Mouse (Mus musculus) liver, postnatal 0 days (tissue): Measurements from ENCODE around the gene Zfp629.

Experiments used
- CTCF ChIP-seq: sonication (generic); IDR thresholded peaks from 2 replicates; pipeline ENCODE4 v1.5.1; 2016; ENCODE audit warnings: antibody characterized with exemption, low read depth
- EP300 ChIP-seq: IDR thresholded peaks from 2 replicates; pipeline ENCODE4 v1.6.1; 2016; ENCODE audit warnings: antibody characterized with exemption, low read depth, mild to moderate bottlenecking

DNA sequence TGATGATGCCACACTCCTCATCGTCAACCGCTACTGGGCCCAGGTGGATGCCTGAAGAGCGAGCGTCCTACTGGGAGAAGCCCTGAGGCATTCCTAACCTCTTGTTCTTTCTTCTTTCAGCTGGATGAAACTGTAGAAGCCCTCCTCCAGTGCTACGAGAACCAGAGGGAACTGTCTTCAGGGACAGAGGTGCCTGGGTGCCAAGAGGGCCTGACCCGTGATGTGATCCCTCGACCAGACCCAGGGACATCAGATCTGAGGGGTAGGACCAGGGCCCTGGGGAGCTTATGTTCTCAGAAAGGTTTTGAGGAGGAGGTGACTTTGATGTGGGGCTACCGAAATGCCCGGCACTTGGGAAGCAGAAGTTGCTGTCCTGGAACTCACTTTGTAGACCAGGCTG lies 26.0 kb downstream of the Zfp629 start:
- no peak for TF ChIP-seq CTCF
- TF ChIP-seq EP300 = no peak
